Mouse (Mus musculus) megakaryocyte, embryonic 14.5 days (primary cell): ENCODE data around the gene Fbln5.

ENCODE experiments used
- FLI1 ChIP-seq: IDR thresholded peaks from 2 replicates; pipeline ENCODE4 v1.6.1; 2012; ENCODE audit warnings: low read length, inconsistent platforms, mixed read lengths
- GATA1 ChIP-seq: IDR thresholded peaks from 3 replicates; pipeline ENCODE4 v1.6.1; 2012; ENCODE audit warnings: mixed read lengths, low read length, inconsistent platforms, borderline replicate concordance

- TF ChIP-seq GATA1 (no peak), FLI1 (no peak)
Measured at GRCm38 (mm10) chr12:101772962-101773361, 45.9 kb downstream of the Fbln5 start.
